Mouse (Mus musculus) neutrophil, adult 5-6 weeks (primary cell): ENCODE measurements around the gene Skp2. TPM values are rescaled to one million over a fixed set of nuclear protein-coding genes. Genes with fewer than 3 reads are reported as not detected.
A peak's percentile ranks its signal among the peaks of the same experiment; 100 is the strongest.

Source experiments
- ATAC-seq: fragments of 151-379, 151-347 bp; 2 replicates; pipeline ENCODE4 v1.8.0; 2017; ENCODE audit warnings: mild to moderate bottlenecking, moderate TSS enrichment; ENCODE audit not compliant: insufficient number of reproducible peaks, poor library complexity, low FRiP score, severe bottlenecking; ENCODE audit errors: extremely low read depth
- total RNA-seq: library from RNA; stranded (forward); fragments of 200-1000 nt; gene quantifications from 2 replicates; pipeline ENCODE4 v1.2.3, GENCODE M21; 2017

The Skp2 gene
- total RNA-seq, 1 experiment from 2014 or later: 3.6 TPM

- no peak for ATAC-seq
These were observed 73.9 kb downstream of the Skp2 start for GRCm38 (mm10) chr15:9081294-9081693.

GRCm38 (mm10) chr15:9080206-9080605, 75.0 kb downstream of the Skp2 start:
- no peak for ATAC-seq

DNA sequence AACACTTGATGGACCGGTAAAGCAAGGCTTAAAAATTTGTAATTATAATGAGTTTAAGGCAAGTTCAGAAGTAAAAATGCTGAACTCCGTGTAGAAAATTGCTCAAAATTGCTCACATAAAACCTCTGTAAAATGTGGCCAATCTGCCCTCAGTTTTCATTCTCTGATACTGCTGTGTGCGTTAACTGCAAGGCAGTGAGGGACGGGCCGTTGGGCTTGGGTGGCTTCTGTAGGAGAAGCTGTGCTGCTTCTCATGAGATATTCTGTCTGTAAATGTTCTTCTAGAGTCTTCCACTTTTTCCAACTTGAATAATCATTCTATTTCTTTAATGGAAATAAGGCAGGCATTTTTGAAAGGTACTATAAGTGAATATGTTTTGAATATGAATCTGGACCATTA, 75.6 kb downstream of the Skp2 start:
- no peak for ATAC-seq

GRCm38 (mm10) chr15:9078481-9079300, 76.5 kb downstream of the Skp2 start:
- no peak for ATAC-seq

- ATAC-seq: no peak
These were observed 79.5 kb downstream of the Skp2 start for GRCm38 (mm10) chr15:9075608-9076200.

GRCm38 (mm10) chr15:9074671-9075070, 80.6 kb downstream of the Skp2 start:
- no peak for ATAC-seq

GRCm38 (mm10) chr15:9074139-9074538, 81.1 kb downstream of the Skp2 start:
- no peak for ATAC-seq

- ATAC-seq: no peak
These were observed 81.5 kb downstream of the Skp2 start for GRCm38 (mm10) chr15:9073684-9074083.

DNA sequence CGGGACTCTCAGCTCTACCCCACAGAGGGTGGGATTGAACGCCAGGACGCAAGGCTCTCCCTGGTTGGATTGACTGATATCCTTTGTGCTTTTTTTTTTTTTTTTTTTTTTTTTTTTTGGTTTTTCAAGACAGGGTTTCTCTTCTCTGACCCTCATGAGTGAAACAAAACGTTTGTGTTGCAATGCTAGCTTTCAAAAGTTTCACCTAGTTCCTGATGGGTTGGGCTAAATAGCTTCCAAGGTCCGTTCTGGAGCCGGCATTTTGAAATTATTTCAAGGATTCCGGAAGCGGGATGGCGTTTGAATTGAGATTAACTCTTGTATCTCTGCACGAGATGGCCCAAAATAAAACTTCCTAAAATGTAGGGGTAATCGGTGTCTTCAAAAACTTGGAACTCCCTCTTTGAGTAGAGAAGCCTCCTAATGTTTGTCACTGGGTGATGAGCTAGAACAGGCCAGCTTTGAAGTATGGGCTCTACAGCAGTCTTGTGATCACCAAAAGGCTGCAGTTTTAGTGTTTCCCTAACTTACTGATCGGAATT, 82.1 kb downstream of the Skp2 start:
- no peak for ATAC-seq

- no peak for ATAC-seq
These were observed 82.6 kb downstream of the Skp2 start for GRCm38 (mm10) chr15:9072630-9073029.

- ATAC-seq: no peak
These were observed 83.4 kb downstream of the Skp2 start for GRCm38 (mm10) chr15:9071556-9072544.

DNA sequence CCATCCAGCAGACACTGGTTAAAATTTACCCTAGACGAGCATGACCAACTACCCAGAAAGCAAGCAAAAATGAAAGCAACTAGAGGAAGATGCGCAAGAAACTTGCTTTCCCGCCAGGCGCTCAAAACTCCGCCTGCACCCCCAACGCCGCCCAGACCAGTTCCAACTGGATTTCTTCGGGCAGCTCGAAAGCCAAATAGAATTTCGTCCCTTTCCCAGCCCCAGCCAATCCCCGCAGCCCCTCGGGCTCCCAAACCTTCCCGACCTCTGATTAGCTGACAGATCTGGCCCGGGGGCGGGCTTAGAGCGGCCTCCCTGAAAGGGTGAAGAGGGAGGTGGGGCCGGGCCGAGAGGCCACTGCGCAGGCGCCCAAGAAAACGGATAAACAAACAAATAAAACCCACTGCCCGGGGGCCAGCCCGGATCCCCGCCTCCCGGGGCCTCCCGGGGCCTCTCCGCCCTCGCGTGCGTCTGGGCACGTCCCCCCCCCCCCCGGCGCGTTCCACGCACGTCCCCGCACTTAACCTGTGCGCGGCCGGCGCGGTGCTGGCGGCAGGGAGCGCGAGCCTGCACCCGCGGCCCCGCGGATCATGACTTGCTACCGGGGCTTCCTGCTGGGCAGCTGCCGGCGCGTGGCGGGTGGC, 84.2 kb downstream of the Skp2 start, which contains the start of gene Nadk2:
Gene Nadk2, plus strand, starts transcription at position 349 of the 644 bp plus-strand sequence.
- ATAC-seq: peak; percentile 94

- no peak for ATAC-seq
These were observed 84.9 kb downstream of the Skp2 start for GRCm38 (mm10) chr15:9070353-9070752.

GRCm38 (mm10) chr15:9068881-9069280, 86.3 kb downstream of the Skp2 start:
- ATAC-seq: no peak

Other genes starting within 250 kb of the Skp2 start
- not detected in 2 replicates for gene Ranbp3l, start 187.5 kb downstream of the Skp2 start, total RNA-seq
- gene Nadk2, start 84.2 kb downstream of the Skp2 start, total RNA-seq: 49.5 and 49.6 TPM in 2 replicates
- 4.3 and 5.0 TPM in 2 replicates for gene Lmbrd2, start 14.9 kb downstream of the Skp2 start, total RNA-seq
- gene Ugt3a1, start 121.5 kb upstream of the Skp2 start, total RNA-seq: 0.37 TPM in 1 of 2 replicates, not detected in the other
- gene Ugt3a2, start 180.1 kb upstream of the Skp2 start, total RNA-seq: not detected in 2 replicates